Mouse (Mus musculus) lung, postnatal 0 days (tissue): ENCODE measurements around the gene Rbm20. TPM values are rescaled to one million over a fixed set of nuclear protein-coding genes. Genes with fewer than 3 reads are reported as not detected.
A peak's percentile ranks its signal among the peaks of the same experiment; 100 is the strongest.

ENCODE experiments used
- ATAC-seq: fragments of 200-750 bp; cut with Nextera tagmentation; 2 replicates; pipeline ENCODE4 v1.8.0; 2017; ENCODE audit warnings: moderate library complexity
- DNase-seq: peaks from one replicate; pipeline ENCODE4 v3.0.0-alpha.2; 2016; ENCODE audit warnings: low spot score
- H3K27ac ChIP-seq: fragments of 300-500 bp; sonication (generic); 2 replicates; pipeline ENCODE4 v1.5.1; 2014; ENCODE audit warnings: antibody characterized with exemption, mild to moderate bottlenecking, low read length, mixed read lengths
- H3K27me3 ChIP-seq: fragments of 300-500 bp; sonication (generic); replicated peaks from 2 replicates; pipeline ENCODE4 v1.6.1; 2014; ENCODE audit warnings: low read length, mixed read lengths; ENCODE audit not compliant: insufficient read depth
- H3K36me3 ChIP-seq: fragments of 300-500 bp; sonication (generic); 2 replicates; pipeline ENCODE4 v1.6.1; 2014; ENCODE audit warnings: low read length, mixed read lengths; ENCODE audit not compliant: insufficient read depth
- H3K4me1 ChIP-seq: fragments of 300-500 bp; sonication (generic); 2 replicates; pipeline ENCODE4 v1.6.1; 2014; ENCODE audit warnings: antibody characterized with exemption, low read depth, low read length, mixed read lengths; ENCODE audit not compliant: insufficient read depth
- H3K4me2 ChIP-seq: fragments of 300-500 bp; sonication (generic); replicated peaks from 2 replicates; pipeline ENCODE4 v1.6.1; 2014; ENCODE audit warnings: low read depth, mild to moderate bottlenecking, low read length, moderate library complexity, mixed read lengths
- H3K4me3 ChIP-seq: fragments of 300-500 bp; sonication (generic); 2 replicates; pipeline ENCODE4 v1.5.1; 2014; ENCODE audit warnings: low read depth, low read length
- H3K9ac ChIP-seq: fragments of 300-500 bp; sonication (generic); replicated peaks from 2 replicates; pipeline ENCODE4 v1.6.1; 2014; ENCODE audit warnings: low read depth, mild to moderate bottlenecking
- H3K9me3 ChIP-seq: fragments of 300-500 bp; sonication (generic); 2 replicates; pipeline ENCODE4 v1.6.1; 2016; ENCODE audit warnings: low read length, mixed read lengths
- CTCF ChIP-seq: IDR thresholded peaks from 2 replicates; pipeline ENCODE4 v1.5.1; 2016; ENCODE audit warnings: antibody characterized with exemption, mild to moderate bottlenecking
- EP300 ChIP-seq: IDR thresholded peaks from 2 replicates; pipeline ENCODE4 v1.6.1; 2016; ENCODE audit warnings: antibody characterized with exemption, mild to moderate bottlenecking, control low read depth
- WGBS: fragments of 180-500 bp; shearing (Covaris S2); extraction: QIAGEN DNeasy Blood & Tissue Kit; methylation state at CpG from one replicate; pipeline ENCODE4 v1.1.7; 2014; 5-methylcytosine and 5-hydroxymethylcytosine counted together
- polyA plus RNA-seq: library from polyadenylated mRNA; unstranded; fragments of >200 nt; fragmentation: Nextera tagmentation; extraction: Ambion mirVana; gene quantifications from 2 replicates; pipeline ENCODE4 v1.2.1, GENCODE M21; 2015

The Rbm20 gene
- polyA plus RNA-seq, 1 experiment from 2014 or later, result 0.51 TPM

- no peaks in the 10 kb centered on the region for H3K9me3 ChIP-seq
- H3K9ac ChIP-seq, result no peak overlapping the region
- H3K4me3 ChIP-seq, result no peak overlapping the region
- DNase-seq (no peak), ATAC-seq (no peak)
- H3K36me3 ChIP-seq, result no peaks in the 10 kb centered on the region
- TF ChIP-seq CTCF, result no peak
- no peak for TF ChIP-seq EP300
- WGBS, result 80% methylated on average over 14 of the region's 14 CpGs
- H3K27me3 ChIP-seq, result no peaks in the 10 kb centered on the region
- no peak overlapping the region for H3K27ac ChIP-seq
- no peak overlapping the region for H3K4me2 ChIP-seq
- H3K4me1 ChIP-seq, result peaks cover 11% of the 10 kb centered on the region
These were observed 223.0 kb downstream of the Rbm20 start for GRCm38 (mm10) chr19:53899941-53900610.

- peak overlapping the region; percentile 82 for H3K4me2 ChIP-seq
- H3K36me3 ChIP-seq, result no peaks in the 10 kb centered on the region
- no peaks in the 10 kb centered on the region for H3K27me3 ChIP-seq
- H3K9ac ChIP-seq, result peak overlapping the region; percentile 72; the same call in 1 of the 2 replicates
- ATAC-seq (no peak; the same call in 1 of the 2 replicates), DNase-seq (no peak)
- peak overlapping the region; percentile 94 for H3K27ac ChIP-seq
- WGBS, result 34% methylated on average over 15 of the region's 15 CpGs
- TF ChIP-seq CTCF, result no peak
- TF ChIP-seq EP300, result no peak
- peaks cover 14% of the 10 kb centered on the region for H3K4me1 ChIP-seq
- H3K4me3 ChIP-seq, result peak overlapping the region; percentile 93
- no peaks in the 10 kb centered on the region for H3K9me3 ChIP-seq
These were observed 225.0 kb downstream of the Rbm20 start for GRCm38 (mm10) chr19:53901931-53902738.

DNA sequence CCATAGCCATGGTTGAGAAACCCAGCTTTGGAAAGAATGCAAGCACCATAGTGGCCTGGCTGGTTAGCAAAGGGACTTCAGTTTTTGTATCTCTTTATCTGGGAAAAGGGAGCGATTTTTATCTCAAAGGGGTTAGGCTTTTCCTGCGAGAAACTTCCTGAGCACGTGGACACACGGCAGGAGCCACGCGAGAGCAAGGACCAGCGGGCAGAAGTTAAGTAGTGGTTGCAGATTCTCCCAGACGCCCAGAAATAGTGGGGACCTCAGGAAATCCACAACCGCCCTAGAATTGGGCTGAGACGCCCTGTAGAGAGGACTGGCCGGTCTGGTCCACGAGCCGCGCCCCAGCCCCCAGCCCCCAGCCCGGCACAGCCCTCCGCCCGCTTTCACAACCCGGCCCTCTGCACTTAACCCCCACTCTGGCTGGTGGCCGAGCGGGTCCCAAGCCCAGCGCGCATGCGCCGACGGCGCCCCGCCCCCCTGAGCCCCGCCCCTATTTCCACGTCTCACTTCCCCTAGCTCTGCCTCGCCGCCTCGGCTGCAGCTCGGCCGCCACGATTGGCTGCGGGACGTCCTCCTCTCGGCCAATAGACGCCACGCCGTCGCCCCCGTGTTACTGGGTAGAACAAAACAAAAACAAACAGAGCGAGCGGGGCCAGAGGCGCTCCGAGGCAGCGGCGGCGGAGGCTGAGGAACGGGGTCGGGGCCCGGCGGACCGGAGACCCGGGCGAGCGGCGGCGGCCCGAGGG is 225.8 kb downstream of the Rbm20 start:
- TF ChIP-seq EP300, result peak; percentile 11; the same call in 1 of the 2 replicates
- TF ChIP-seq CTCF, result peak; percentile 8; the same call in 1 of the 2 replicates
- Histone ChIP-seq H3K36me3 (no peaks in the 10 kb centered on the region), H3K9me3 (no peaks in the 10 kb centered on the region), H3K27ac (peak overlapping the region; percentile 94), H3K4me2 (peak overlapping the region; percentile 82), H3K9ac (peak overlapping the region; percentile 72), H3K27me3 (no peaks in the 10 kb centered on the region), H3K4me1 (peaks cover 14% of the 10 kb centered on the region), H3K4me3 (peak overlapping the region; percentile 93)
- under 1% methylated on average over 57 of the region's 61 CpGs for WGBS
- DNase-seq, result peak; percentile 99
- ATAC-seq, result peak; percentile 98

GRCm38 (mm10) chr19:53903507-53904321 is 226.6 kb downstream of the Rbm20 start:
- H3K4me2 ChIP-seq, result peak overlapping the region; percentile 82
- peak; percentile 61 for ATAC-seq
- under 1% methylated on average over 31 of the region's 83 CpGs for WGBS
- H3K27ac ChIP-seq, result peak overlapping the region; percentile 94
- H3K9ac ChIP-seq, result peak overlapping the region; percentile 72
- H3K27me3 ChIP-seq, result no peaks in the 10 kb centered on the region
- peak; percentile 68 for DNase-seq
- H3K9me3 ChIP-seq, result no peaks in the 10 kb centered on the region
- peaks cover 14% of the 10 kb centered on the region for H3K4me1 ChIP-seq
- H3K4me3 ChIP-seq, result peak overlapping the region; percentile 93
- no peaks in the 10 kb centered on the region for H3K36me3 ChIP-seq
- TF ChIP-seq CTCF, result peak; percentile 64
- TF ChIP-seq EP300, result no peak

DNA sequence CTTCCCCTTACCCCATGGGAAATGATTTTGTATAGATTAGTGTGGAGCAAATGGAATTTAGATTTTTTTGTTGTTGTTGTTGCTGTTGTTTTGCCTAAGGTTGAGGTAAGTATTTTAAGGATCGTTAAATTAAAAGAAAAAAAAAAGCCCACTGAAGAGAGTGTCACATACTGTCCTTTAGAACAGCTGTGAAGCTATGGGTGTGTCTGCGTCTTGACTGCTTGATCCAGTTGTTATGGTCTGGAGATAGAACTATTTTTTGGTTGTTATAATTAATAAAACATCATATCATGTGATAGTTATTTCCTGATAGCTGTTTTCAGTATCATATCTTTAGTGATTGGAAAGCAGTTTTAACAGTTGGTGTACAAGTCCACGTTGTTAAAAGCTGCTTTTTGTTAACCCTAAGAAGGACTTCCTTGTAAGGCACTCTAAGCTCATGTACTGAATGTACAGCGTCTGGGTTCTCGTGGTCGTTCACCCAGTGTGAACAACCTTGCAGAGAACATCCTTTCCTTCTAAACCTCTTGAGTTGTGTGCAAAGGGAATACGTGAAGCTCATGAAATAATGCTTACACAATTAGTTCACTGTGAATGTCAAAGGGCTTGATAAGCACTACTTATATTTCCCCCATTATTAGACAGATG is 227.9 kb downstream of the Rbm20 start:
- H3K9me3 ChIP-seq, result no peaks in the 10 kb centered on the region
- 37% methylated on average over 7 of the region's 7 CpGs for WGBS
- ATAC-seq (no peak), DNase-seq (no peak)
- H3K4me1 ChIP-seq, result peaks cover 14% of the 10 kb centered on the region
- peak overlapping the region; percentile 93; the same call in 1 of the 2 replicates for H3K4me3 ChIP-seq
- no peak overlapping the region for H3K9ac ChIP-seq
- H3K27me3 ChIP-seq, result no peaks in the 10 kb centered on the region
- no peak overlapping the region for H3K27ac ChIP-seq
- H3K4me2 ChIP-seq, result peak overlapping the region; percentile 82
- H3K36me3 ChIP-seq, result no peaks in the 10 kb centered on the region; the same call in 1 of the 2 replicates
- TF ChIP-seq EP300 (no peak), CTCF (no peak)
